Mouse (Mus musculus): ENCODE results near the gene Gys1. TPM values are rescaled to one million over a fixed set of nuclear protein-coding genes. Genes with fewer than 3 reads are reported as not detected.
A peak's percentile ranks its signal among the peaks of the same experiment; 100 is the strongest.
"Not testable (repeated sequence)": the region's sequence is repeated elsewhere in the genome, so short reads cannot be mapped to it uniquely, and the experiment has no call there.

Gene Gys1
- polyA plus RNA-seq, 1 experiment from 2014 or later: 26.0 TPM

GRCm38 (mm10) chr7:45455932-45456696, 21.5 kb downstream of the Gys1 start:
- Histone ChIP-seq H3K36me3 (ENCODE audit: insufficient read depth, low read length) (peaks cover 20% of the 10 kb centered on the region; the same call in 1 of the 2 replicates), H3K4me1 (replicated peaks; ENCODE audit: insufficient read depth, low read length) (peaks cover 21% of the 10 kb centered on the region), H3K27me3 (ENCODE audit: insufficient read depth, low read length) (no peaks in the 10 kb centered on the region), H3K9me3 (replicated peaks; ENCODE audit: low read length) (no peaks in the 10 kb centered on the region), H3K27ac (no peak overlapping the region), H3K4me2 (ENCODE audit: low read length) (no peak overlapping the region), H3K9ac (ENCODE audit: low read depth, low read length) (no peak overlapping the region), H3K4me3 (replicated peaks; ENCODE audit: low read depth, low read length) (no peak overlapping the region)
- no peak for DNase-seq (ENCODE audit: low spot score)
- 77% methylated on average over 13 of the region's 13 CpGs for WGBS
- no peak for TF ChIP-seq CTCF (IDR thresholded peaks at IDR 0.05; ENCODE audit: low read depth)
- no peak for ATAC-seq (replicated peaks; ENCODE audit: low FRiP score, low read depth)

GRCm38 (mm10) chr7:45456721-45457203, 22.1 kb downstream of the Gys1 start:
- Histone ChIP-seq H3K4me2 (ENCODE audit: low read length) (peak overlapping the region; percentile 85; the same call in 1 of the 2 replicates), H3K27me3 (ENCODE audit: insufficient read depth, low read length) (no peaks in the 10 kb centered on the region), H3K9ac (ENCODE audit: low read depth, low read length) (no peak overlapping the region), H3K36me3 (ENCODE audit: insufficient read depth, low read length) (peaks cover 20% of the 10 kb centered on the region; the same call in 1 of the 2 replicates), H3K9me3 (replicated peaks; ENCODE audit: low read length) (no peaks in the 10 kb centered on the region), H3K4me3 (replicated peaks; ENCODE audit: low read depth, low read length) (no peak overlapping the region), H3K27ac (peak overlapping the region; percentile 5; the same call in 1 of the 2 replicates), H3K4me1 (replicated peaks; ENCODE audit: insufficient read depth, low read length) (peaks cover 22% of the 10 kb centered on the region)
- TF ChIP-seq CTCF (IDR thresholded peaks at IDR 0.05; ENCODE audit: low read depth): no peak
- WGBS: 36% methylated on average over 9 of the region's 9 CpGs
- no peak for ATAC-seq (replicated peaks; ENCODE audit: low FRiP score, low read depth)
- DNase-seq (ENCODE audit: low spot score): no peak

- Histone ChIP-seq H3K9me3 (replicated peaks; ENCODE audit: low read length) (no peaks in the 10 kb centered on the region), H3K4me1 (replicated peaks; ENCODE audit: insufficient read depth, low read length) (peaks cover 22% of the 10 kb centered on the region), H3K9ac (ENCODE audit: low read depth, low read length) (peak overlapping the region; percentile 80; the same call in 1 of the 2 replicates), H3K27me3 (ENCODE audit: insufficient read depth, low read length) (no peaks in the 10 kb centered on the region), H3K27ac (peak overlapping the region; percentile 88), H3K4me2 (ENCODE audit: low read length) (peak overlapping the region; percentile 85), H3K36me3 (ENCODE audit: insufficient read depth, low read length) (peaks cover 20% of the 10 kb centered on the region; the same call in 1 of the 2 replicates), H3K4me3 (replicated peaks; ENCODE audit: low read depth, low read length) (peak overlapping the region; percentile 83)
- WGBS: 37% methylated on average over 9 of the region's 10 CpGs
- DNase-seq (ENCODE audit: low spot score): no peak
- peak; percentile 49 for ATAC-seq (replicated peaks; ENCODE audit: low FRiP score, low read depth)
- no peak for TF ChIP-seq CTCF (IDR thresholded peaks at IDR 0.05; ENCODE audit: low read depth)
These were observed 22.8 kb downstream of the Gys1 start for GRCm38 (mm10) chr7:45457204-45458060.

GRCm38 (mm10) chr7:45458748-45459563, 24.3 kb downstream of the Gys1 start:
- H3K36me3 ChIP-seq (ENCODE audit: insufficient read depth, low read length): peaks cover 16% of the 10 kb centered on the region; the same call in 1 of the 2 replicates
- H3K4me1 ChIP-seq (replicated peaks; ENCODE audit: insufficient read depth, low read length): peaks cover 22% of the 10 kb centered on the region
- peak; percentile 22 for ATAC-seq (replicated peaks; ENCODE audit: low FRiP score, low read depth)

GRCm38 (mm10) chr7:45459564-45460140, 25.0 kb downstream of the Gys1 start, which contains the start of gene Ftl1:
Ftl1 (minus strand) TSS chr7:45459884.
- H3K27ac ChIP-seq: peak within 1 kb of the TSS; percentile 89
- H3K9me3 ChIP-seq (replicated peaks; ENCODE audit: low read length); H3K27me3 ChIP-seq (ENCODE audit: insufficient read depth, low read length): not testable (repeated sequence)
- WGBS: under 1% methylated on average over 25 of the region's 37 CpGs
- H3K9ac ChIP-seq (ENCODE audit: low read depth, low read length): peak within 1 kb of the TSS; percentile 80
- H3K4me3 ChIP-seq (replicated peaks; ENCODE audit: low read depth, low read length): peak within 1 kb of the TSS; percentile 83
- DNase-seq (ENCODE audit: low spot score): peak; percentile 100
- H3K4me1 ChIP-seq (replicated peaks; ENCODE audit: insufficient read depth, low read length): peaks cover 22% of the 10 kb centered on the region
- peak within 1 kb of the TSS; percentile 85 for H3K4me2 ChIP-seq (ENCODE audit: low read length)
- peak; percentile 91 for ATAC-seq (replicated peaks; ENCODE audit: low FRiP score, low read depth)
- H3K36me3 ChIP-seq (ENCODE audit: insufficient read depth, low read length): peaks cover 15% of the 10 kb centered on the region; the same call in 1 of the 2 replicates

More at GRCm38 (mm10) chr7:45458748-45459563, 24.3 kb downstream of the Gys1 start:
- peak overlapping the region; percentile 80 for H3K9ac ChIP-seq (ENCODE audit: low read depth, low read length)
- H3K9me3 ChIP-seq (replicated peaks; ENCODE audit: low read length): no peaks in the 10 kb centered on the region
- peak overlapping the region; percentile 88 for H3K27ac ChIP-seq
- no peak for TF ChIP-seq CTCF (IDR thresholded peaks at IDR 0.05; ENCODE audit: low read depth)
- WGBS: under 1% methylated on average over 41 of the region's 43 CpGs
- H3K27me3 ChIP-seq (ENCODE audit: insufficient read depth, low read length): no peaks in the 10 kb centered on the region
- DNase-seq (ENCODE audit: low spot score): peak; percentile 90
- peak overlapping the region; percentile 85 for H3K4me2 ChIP-seq (ENCODE audit: low read length)
- H3K4me3 ChIP-seq (replicated peaks; ENCODE audit: low read depth, low read length): peak overlapping the region; percentile 83

Measured in kidney, postnatal 0 days (tissue).